Mouse (Mus musculus): ENCODE measurements around the gene Phex. TPM values are rescaled to one million over a fixed set of nuclear protein-coding genes. Genes with fewer than 3 reads are reported as not detected.
A peak's percentile ranks its signal among the peaks of the same experiment; 100 is the strongest.

The Phex gene
- polyA plus RNA-seq, 1 experiment from 2014 or later = 0.17 TPM

- H3K4me1 ChIP-seq = no peaks in the 10 kb centered on the region
- no peak overlapping the region for H3K4me2 ChIP-seq
- H3K4me3 ChIP-seq = no peak overlapping the region
- no peaks in the 10 kb centered on the region for H3K9me3 ChIP-seq (replicated peaks)
- 23% methylated on average over 4 of the region's 4 CpGs for WGBS
- no peaks in the 10 kb centered on the region for H3K36me3 ChIP-seq (ENCODE audit: poor library complexity, severe bottlenecking)
- peak; percentile 81 for ATAC-seq
- no peak overlapping the region for H3K27ac ChIP-seq
- no peaks in the 10 kb centered on the region for H3K27me3 ChIP-seq
- H3K9ac ChIP-seq = no peak overlapping the region
Measured at GRCm38 (mm10) chrX:157306796-157307405, 108.2 kb downstream of the Phex start.

- no peak overlapping the region for H3K4me3 ChIP-seq
- ATAC-seq = peak; percentile 14; the same call in 1 of the 2 replicates
- H3K27me3 ChIP-seq = no peaks in the 10 kb centered on the region
- no peaks in the 10 kb centered on the region for H3K4me1 ChIP-seq
- no peak overlapping the region for H3K4me2 ChIP-seq
- no peak overlapping the region for H3K27ac ChIP-seq
- H3K36me3 ChIP-seq (ENCODE audit: poor library complexity, severe bottlenecking) = no peaks in the 10 kb centered on the region
- no peak overlapping the region for H3K9ac ChIP-seq
- 53% methylated on average over 5 of the region's 5 CpGs for WGBS
- H3K9me3 ChIP-seq (replicated peaks) = no peaks in the 10 kb centered on the region
Measured at GRCm38 (mm10) chrX:157305852-157306232, 109.3 kb downstream of the Phex start.

GRCm38 (mm10) chrX:157305193-157305851 is 109.8 kb downstream of the Phex start:
- WGBS = 20% methylated on average over 6 of the region's 6 CpGs
- no peak overlapping the region for H3K4me2 ChIP-seq
- no peaks in the 10 kb centered on the region for H3K36me3 ChIP-seq (ENCODE audit: poor library complexity, severe bottlenecking)
- no peaks in the 10 kb centered on the region for H3K27me3 ChIP-seq
- no peak overlapping the region for H3K4me3 ChIP-seq
- no peaks in the 10 kb centered on the region for H3K9me3 ChIP-seq (replicated peaks)
- no peaks in the 10 kb centered on the region for H3K4me1 ChIP-seq
- ATAC-seq = peak; percentile 32; the same call in 1 of the 2 replicates
- no peak overlapping the region for H3K9ac ChIP-seq
- no peak overlapping the region for H3K27ac ChIP-seq

GRCm38 (mm10) chrX:157292411-157292810 is 122.7 kb downstream of the Phex start:
- Histone ChIP-seq H3K36me3 (ENCODE audit: poor library complexity, severe bottlenecking) (no peaks in the 10 kb centered on the region), H3K27me3 (no peaks in the 10 kb centered on the region), H3K9ac (no peak overlapping the region), H3K27ac (no peak overlapping the region), H3K9me3 (replicated peaks) (no peaks in the 10 kb centered on the region), H3K4me1 (no peaks in the 10 kb centered on the region), H3K4me3 (no peak overlapping the region), H3K4me2 (no peak overlapping the region)
- ATAC-seq = no peak

GRCm38 (mm10) chrX:157276581-157276980 is 138.5 kb downstream of the Phex start:
- 57% methylated on average over 1 of the region's 1 CpGs for WGBS
- H3K27me3 ChIP-seq = no peaks in the 10 kb centered on the region
- H3K4me1 ChIP-seq = no peaks in the 10 kb centered on the region
- no peaks in the 10 kb centered on the region for H3K9me3 ChIP-seq (replicated peaks)
- H3K9ac ChIP-seq = no peak overlapping the region
- no peaks in the 10 kb centered on the region for H3K36me3 ChIP-seq (ENCODE audit: poor library complexity, severe bottlenecking)
- no peak overlapping the region for H3K27ac ChIP-seq
- no peak overlapping the region for H3K4me3 ChIP-seq
- no peak for ATAC-seq
- H3K4me2 ChIP-seq = no peak overlapping the region

GRCm38 (mm10) chrX:157273291-157273690 is 141.8 kb downstream of the Phex start:
- WGBS = 82% methylated on average over 3 of the region's 3 CpGs
- H3K4me1 ChIP-seq = no peaks in the 10 kb centered on the region; the same call in 1 of the 2 replicates
- no peaks in the 10 kb centered on the region for H3K27me3 ChIP-seq
- H3K9me3 ChIP-seq (replicated peaks) = no peaks in the 10 kb centered on the region
- no peak for ATAC-seq
- H3K9ac ChIP-seq = no peak overlapping the region
- no peak overlapping the region for H3K4me3 ChIP-seq
- H3K36me3 ChIP-seq (ENCODE audit: poor library complexity, severe bottlenecking) = no peaks in the 10 kb centered on the region
- H3K4me2 ChIP-seq = no peak overlapping the region
- H3K27ac ChIP-seq = no peak overlapping the region

- H3K4me1 ChIP-seq = no peaks in the 10 kb centered on the region; the same call in 1 of the 2 replicates
- no peak overlapping the region for H3K27ac ChIP-seq
- H3K4me3 ChIP-seq = no peak overlapping the region
- H3K36me3 ChIP-seq (ENCODE audit: poor library complexity, severe bottlenecking) = no peaks in the 10 kb centered on the region
- no peak for ATAC-seq
- H3K4me2 ChIP-seq = no peak overlapping the region
- H3K9ac ChIP-seq = no peak overlapping the region
- no peaks in the 10 kb centered on the region for H3K27me3 ChIP-seq
- no peaks in the 10 kb centered on the region for H3K9me3 ChIP-seq (replicated peaks)
- 80% methylated on average over 3 of the region's 3 CpGs for WGBS
Measured at GRCm38 (mm10) chrX:157271609-157272008, 143.5 kb downstream of the Phex start.

GRCm38 (mm10) chrX:157269726-157270305 is 145.3 kb downstream of the Phex start:
- H3K4me3 ChIP-seq = no peak overlapping the region
- no peaks in the 10 kb centered on the region for H3K27me3 ChIP-seq
- no peak overlapping the region for H3K4me2 ChIP-seq
- H3K4me1 ChIP-seq = no peaks in the 10 kb centered on the region; the same call in 1 of the 2 replicates
- H3K27ac ChIP-seq = no peak overlapping the region
- no peaks in the 10 kb centered on the region for H3K9me3 ChIP-seq (replicated peaks)
- no peak overlapping the region for H3K9ac ChIP-seq
- ATAC-seq = peak; percentile 61; the same call in 1 of the 2 replicates
- WGBS = 39% methylated on average over 5 of the region's 5 CpGs
- no peaks in the 10 kb centered on the region for H3K36me3 ChIP-seq (ENCODE audit: poor library complexity, severe bottlenecking)

- H3K9me3 ChIP-seq (replicated peaks) = no peaks in the 10 kb centered on the region
- no peak overlapping the region for H3K4me3 ChIP-seq
- H3K9ac ChIP-seq = no peak overlapping the region
- no peak overlapping the region for H3K4me2 ChIP-seq
- H3K27ac ChIP-seq = no peak overlapping the region
- ATAC-seq = 0 out of 2 replicates have a peak, but pooled peaks have one; percentile 19
- WGBS = 69% methylated on average over 1 of the region's 1 CpGs
- no peaks in the 10 kb centered on the region for H3K36me3 ChIP-seq (ENCODE audit: poor library complexity, severe bottlenecking)
- no peaks in the 10 kb centered on the region; the same call in 1 of the 2 replicates for H3K4me1 ChIP-seq
- no peaks in the 10 kb centered on the region for H3K27me3 ChIP-seq
Measured at GRCm38 (mm10) chrX:157268141-157268540, 147.0 kb downstream of the Phex start.

GRCm38 (mm10) chrX:157202736-157203135 is 212.4 kb downstream of the Phex start:
- no peaks in the 10 kb centered on the region for H3K36me3 ChIP-seq (ENCODE audit: poor library complexity, severe bottlenecking)
- no peaks in the 10 kb centered on the region for H3K4me1 ChIP-seq
- no peaks in the 10 kb centered on the region for H3K9me3 ChIP-seq (replicated peaks)
- no peaks in the 10 kb centered on the region for H3K27me3 ChIP-seq
- no peak for ATAC-seq
- no peak overlapping the region for H3K9ac ChIP-seq
- WGBS = 96% methylated on average over 1 of the region's 1 CpGs
- no peak overlapping the region for H3K4me2 ChIP-seq
- no peak overlapping the region for H3K4me3 ChIP-seq
- no peak overlapping the region for H3K27ac ChIP-seq

- no peak overlapping the region for H3K9ac ChIP-seq
- H3K27ac ChIP-seq = no peak overlapping the region
- ATAC-seq = no peak
- H3K4me1 ChIP-seq = no peaks in the 10 kb centered on the region
- no peaks in the 10 kb centered on the region for H3K36me3 ChIP-seq (ENCODE audit: poor library complexity, severe bottlenecking)
- H3K4me2 ChIP-seq = no peak overlapping the region
- H3K4me3 ChIP-seq = no peak overlapping the region
- H3K27me3 ChIP-seq = no peaks in the 10 kb centered on the region
- no peaks in the 10 kb centered on the region for H3K9me3 ChIP-seq (replicated peaks)
- WGBS = 75% methylated on average over 4 of the region's 4 CpGs
Measured at GRCm38 (mm10) chrX:157184167-157184566, 230.9 kb downstream of the Phex start.

- Histone ChIP-seq H3K9me3 (replicated peaks) (no peaks in the 10 kb centered on the region), H3K4me1 (no peaks in the 10 kb centered on the region), H3K9ac (no peak overlapping the region), H3K4me3 (no peak overlapping the region), H3K27me3 (no peaks in the 10 kb centered on the region), H3K36me3 (ENCODE audit: poor library complexity, severe bottlenecking) (no peaks in the 10 kb centered on the region), H3K27ac (no peak overlapping the region), H3K4me2 (no peak overlapping the region)
- WGBS = 95% methylated on average over 1 of the region's 1 CpGs
- no peak for ATAC-seq
Measured at GRCm38 (mm10) chrX:157180845-157181244, 234.3 kb downstream of the Phex start.
